Mouse (Mus musculus) c-Kit-positive CD71-negative TER-119-negative erythroid progenitor cells, embryonic 14.5 days (primary cell): ENCODE measurements around the gene Dhodh.

Experiments used
- DNase-seq: peaks from one replicate; pipeline ENCODE4 v3.0.0-alpha.2; 2013; ENCODE audit warnings: low read depth

Gene Dhodh

DNA sequence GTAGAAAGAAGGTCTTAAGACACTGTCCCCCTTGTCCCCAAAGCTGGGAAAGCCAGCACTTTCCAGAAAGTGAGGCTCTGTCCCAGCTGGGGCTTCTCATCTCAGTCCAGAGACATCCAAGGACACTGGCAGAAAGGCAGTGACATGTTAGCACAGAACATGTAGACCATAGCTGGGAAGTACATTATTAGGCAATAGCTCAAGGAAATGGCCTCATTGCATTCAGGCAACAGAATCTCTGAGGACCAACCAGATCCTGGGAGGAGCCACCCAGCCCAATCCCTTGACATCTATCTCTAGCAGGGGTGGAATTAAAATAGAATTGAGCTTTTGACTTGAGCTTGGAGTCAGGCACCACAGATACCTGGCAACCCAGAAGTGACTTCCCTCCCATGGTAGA lies 22.8 kb downstream of the Dhodh start:
- DNase-seq, result no peak

DNA sequence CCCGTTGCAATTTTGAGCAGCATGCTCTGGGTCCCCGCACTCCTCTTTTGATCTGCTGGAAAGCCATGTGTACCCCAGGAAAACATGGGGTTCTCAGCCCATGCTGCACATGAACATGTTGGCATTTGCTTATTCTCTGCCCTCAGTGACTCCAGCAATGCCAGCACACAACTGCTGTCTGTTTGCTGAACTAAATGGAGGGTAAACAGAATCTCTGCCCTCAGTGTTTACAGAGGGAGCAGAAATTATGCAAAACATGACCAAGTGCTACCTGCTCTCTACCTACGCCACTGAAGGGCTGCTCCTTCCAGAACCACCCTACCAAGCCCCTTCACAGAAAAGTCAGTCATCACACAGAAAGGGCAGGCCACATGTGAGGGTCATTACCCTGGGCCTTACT lies 23.6 kb downstream of the Dhodh start:
- DNase-seq, result no peak

DNA sequence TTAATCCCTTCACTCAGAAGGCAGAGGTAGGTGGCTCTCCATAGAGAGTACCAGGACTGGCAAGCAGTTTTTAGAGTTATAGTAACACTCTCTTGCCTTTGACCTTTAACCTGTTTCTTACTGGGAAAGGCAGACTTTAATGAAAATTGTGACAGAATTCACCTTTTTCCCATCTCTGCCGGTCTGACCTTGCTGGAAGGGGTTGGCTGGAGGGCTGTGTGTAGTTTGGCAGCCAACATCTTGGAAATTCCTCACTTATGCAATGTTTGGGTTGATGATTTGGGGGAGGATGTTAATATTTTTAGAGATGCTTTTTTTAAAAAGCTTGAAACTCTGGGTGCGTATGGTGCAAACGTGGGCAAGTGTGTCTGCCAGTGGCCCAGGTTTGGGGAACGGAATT lies 24.2 kb downstream of the Dhodh start:
- DNase-seq, result no peak

DNA sequence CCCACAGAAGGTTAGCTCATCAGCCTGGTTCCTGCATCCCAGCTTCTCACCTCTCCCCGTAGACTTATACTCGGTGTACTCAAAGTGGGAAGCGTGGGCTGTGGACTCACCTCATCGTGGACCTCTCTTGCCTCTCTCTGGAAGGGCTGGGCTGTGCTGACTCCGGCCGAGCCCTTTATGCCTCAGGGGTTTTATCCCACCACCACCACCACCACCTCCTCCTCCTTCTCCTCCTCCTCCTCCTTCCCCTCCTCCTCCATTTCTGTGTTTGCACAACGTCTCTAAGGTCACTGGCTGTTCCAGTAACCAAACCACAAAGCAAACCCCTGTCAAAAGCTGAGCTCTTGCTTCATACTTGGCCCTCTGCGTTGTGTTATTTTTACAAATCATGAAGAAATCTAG lies 29.6 kb downstream of the Dhodh start, which contains the start of gene Hp:
Gene Hp (minus strand): TSS at position 273 of the 402 bp plus-strand sequence.
- no peak for DNase-seq

DNA sequence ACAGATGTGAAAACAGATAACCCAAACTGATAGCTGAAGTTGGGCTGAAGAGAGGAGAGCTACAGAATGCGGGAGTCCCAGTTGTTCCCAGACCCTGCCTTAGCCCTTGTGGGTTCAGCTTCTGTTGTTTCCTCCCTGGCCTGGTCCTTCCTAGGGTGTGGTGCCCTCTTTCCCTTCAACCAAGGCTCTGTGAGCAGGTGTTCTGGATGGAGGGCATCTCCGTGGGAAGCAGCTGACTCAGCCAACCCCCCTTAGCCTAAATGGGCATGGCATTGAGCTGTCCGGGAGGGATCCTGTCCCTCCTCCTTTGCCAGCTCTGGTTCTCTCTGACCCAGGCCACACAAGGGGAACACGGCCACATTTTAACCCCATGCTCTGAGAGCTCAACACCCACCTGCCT lies 32.2 kb downstream of the Dhodh start:
- no peak for DNase-seq

DNA sequence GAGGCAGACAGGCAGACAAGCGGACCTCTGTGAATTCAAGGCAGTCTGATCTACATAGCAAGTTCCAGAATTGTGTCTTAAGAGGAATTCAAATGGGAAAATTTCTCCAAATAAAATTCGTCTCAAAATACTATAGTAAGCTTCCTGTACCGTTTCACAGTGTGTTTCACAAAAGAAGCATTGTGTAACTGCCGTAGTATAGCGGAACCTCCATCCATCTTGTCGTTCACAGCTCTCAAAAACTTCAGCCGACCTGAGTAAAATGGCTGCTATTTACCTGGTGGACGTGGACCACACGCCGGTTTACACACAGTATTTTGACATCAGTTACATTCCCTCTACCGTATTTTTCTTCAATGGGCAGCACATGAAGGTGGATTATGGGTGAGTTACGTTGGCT lies 37.3 kb downstream of the Dhodh start:
- DNase-seq, result no peak

DNA sequence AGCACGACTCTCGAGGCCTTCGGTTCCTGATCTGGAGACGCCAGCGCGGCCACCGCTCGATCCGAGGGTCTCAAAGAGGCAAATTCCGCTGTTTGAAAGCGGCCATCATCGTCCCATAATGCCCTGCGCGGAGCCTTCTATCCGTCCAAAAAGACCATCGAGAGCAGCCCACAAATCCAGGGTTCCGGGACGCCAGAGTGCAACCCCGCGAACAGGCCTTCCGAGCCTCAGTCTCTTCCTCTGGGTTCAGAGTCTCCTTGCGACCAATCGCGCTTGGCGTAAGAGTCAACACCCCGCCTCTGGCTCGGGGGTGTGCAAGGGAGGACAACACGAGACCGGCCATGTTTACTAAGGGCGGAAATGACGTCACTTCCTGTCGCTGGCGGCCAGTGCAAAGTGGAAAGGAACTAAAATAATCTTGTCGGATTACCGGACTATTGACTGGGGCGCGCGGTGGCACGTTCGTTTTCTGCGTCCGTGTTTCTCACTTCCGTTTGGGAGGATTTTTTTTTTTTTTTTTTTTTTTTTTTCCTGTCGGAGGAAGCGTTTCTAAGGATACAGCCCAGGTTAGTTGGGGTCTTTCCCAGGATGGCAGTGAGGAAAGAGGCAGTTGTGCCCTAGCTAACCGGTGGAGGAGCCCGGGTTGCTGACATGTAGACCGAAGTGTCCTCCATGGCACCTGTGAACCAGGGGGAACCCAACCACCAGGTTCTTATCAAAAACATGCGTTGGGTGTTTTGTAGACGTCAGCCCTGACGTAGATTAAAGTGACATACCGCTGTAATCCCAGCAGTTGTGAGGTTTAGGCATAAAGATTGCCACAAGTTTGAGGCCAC lies 42.8 kb downstream of the Dhodh start, which contains the start of the genes Dhx38 and Txnl4b:
Gene Dhx38 (minus strand): TSS at position 364 of the 836 bp plus-strand sequence.
Gene Txnl4b (plus strand): TSS at position 395 of the 836 bp plus-strand sequence.
- DNase-seq, result peak; percentile 99

DNA sequence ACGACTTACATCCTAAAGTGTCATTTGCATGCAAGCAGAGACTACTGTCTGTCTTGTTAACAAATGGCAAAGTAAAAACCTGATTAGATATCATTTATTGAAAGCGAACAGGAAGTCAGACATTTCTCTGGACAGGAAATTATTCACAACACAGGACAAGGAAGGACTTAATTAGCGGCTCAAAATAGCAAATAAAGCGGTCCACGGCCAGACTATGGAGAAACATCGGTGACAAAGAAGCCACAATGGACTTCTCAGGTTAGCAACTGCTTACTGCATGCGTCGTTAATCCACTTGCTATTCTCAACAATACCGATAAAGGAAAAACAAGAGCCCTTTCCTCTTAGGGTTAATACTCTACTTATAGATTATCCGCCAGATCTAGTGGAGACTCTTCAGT lies 43.7 kb downstream of the Dhodh start:
- DNase-seq, result no peak

DNA sequence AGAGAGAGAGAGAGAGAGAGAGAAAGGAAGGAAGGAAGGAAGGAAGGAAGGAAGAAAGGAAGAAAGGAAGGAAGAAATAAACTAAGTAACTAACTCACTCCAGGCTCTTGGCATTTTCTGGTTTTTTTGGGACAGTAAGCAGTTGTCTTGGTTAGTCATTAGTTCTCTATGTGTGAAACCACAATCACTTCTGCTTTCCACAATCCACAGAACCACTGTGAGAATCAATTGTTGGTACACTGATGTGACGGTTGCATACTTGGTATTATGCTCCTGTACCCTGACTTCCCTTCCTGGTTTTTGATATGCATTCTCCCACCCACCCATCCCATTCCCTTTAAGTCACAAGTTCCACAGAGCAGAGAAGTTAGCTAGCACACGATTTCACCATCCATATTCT lies 44.6 kb downstream of the Dhodh start:
- DNase-seq, result no peak

DNA sequence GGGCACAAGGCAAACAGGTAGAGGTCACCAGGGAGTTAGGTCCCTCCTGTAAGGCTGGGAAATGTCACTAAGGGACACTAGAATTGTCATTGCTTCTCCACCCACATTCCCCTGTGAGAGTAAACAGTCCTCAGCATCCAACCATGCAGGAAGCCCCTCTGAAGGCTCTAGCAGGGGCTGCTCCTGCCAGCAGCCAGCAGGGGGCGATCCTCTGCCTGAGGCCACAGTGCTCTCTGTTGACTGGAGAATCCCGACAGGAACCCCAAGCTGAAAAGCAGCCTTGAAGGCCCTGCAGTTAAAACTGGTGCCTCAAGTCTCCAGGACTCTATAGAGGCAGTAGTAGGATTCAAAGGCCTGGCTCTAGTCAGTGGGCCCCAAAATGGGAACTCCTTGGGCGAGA lies 56.8 kb downstream of the Dhodh start:
- no peak for DNase-seq

DNA sequence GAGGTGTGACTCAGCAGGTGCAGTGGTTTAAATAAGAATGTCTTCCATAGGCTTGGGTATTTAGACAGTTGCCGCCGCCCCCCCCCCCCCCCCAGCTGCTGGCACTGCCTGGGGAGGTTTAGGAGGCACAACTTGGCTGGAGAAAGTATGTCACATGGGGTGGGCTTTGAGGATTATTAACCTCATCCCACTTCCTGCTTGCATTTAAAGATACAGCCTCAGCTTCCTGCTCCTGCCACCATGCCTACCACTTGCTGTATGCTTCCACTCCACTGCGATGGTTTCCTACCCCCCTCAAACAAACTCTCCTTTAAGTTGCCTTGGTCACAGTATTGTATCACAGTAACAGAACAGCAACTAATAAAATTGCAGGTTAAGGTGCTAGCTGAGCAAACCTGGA lies 64.4 kb downstream of the Dhodh start:
- DNase-seq, result no peak

DNA sequence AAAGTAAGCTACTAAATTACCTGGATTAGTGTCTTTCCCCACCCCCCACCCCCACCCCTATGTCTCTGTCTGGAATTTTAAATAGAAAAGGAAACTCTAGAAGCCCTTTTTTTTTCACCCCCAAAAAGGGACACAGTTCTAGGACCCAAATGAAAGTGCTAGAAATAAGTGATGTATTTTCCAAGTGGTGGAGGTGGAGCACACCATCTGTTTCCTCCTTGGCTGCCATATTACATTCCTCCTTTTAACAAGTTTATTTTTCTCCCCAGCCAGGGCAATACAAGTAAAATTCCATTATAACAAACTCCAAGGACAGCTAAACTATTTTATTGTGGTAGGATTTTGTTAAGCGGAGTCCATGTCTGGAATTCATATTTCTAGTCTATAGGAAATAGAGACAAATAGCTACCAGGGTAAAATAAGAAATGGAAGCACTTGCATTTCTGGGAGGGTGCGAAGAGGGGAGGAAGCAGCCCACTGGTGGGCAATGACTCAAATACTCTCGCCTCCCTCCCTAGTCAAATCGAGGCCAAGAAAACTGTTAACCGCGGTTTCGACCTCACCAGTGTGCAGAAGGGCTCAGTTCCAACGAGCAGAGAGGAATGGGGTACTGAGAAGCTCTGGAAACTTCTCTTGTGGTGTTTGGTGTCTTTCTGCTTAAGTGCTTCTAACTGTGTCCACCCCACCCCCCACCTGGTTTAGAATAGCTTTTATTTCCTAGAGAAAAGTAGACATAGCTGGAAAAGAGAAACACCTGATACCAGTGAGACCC lies 65.5 kb downstream of the Dhodh start:
- DNase-seq, result no peak

DNA sequence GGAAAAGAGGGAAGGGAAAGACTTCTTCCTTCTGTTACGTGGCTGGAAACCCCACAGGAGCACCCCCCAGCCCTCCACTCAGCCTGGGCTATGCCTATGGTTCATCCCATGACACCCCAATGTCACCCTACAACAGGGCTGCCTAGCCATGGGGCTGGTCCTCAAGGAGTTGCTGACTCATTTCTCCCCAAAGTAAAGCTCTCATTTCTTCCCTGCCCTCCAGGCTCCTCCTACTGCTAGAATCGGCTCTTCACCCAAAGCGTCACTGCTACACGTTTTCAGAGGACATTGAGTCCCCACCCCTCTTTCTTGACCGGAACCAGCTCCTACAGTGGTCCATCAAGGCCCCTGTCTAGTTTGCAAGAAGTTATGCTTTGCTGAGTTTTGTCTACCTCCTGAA lies 66.3 kb downstream of the Dhodh start:
- DNase-seq, result no peak
